Mouse (Mus musculus) stomach, embryonic 16.5 days (tissue): ENCODE measurements at regions not wholly inside any gene's neighbourhood (a gene's known extent, or its start where the extent isn't known, plus 50 kb on each side); places are given as distances from the start of the nearest gene placed in this dataset.

Source experiments
- ATAC-seq: fragments of 200-750 bp; cut with Nextera tagmentation; 2 replicates; pipeline ENCODE4 v1.8.0; 2017; ENCODE audit warnings: moderate number of reproducible peaks, moderate TSS enrichment; ENCODE audit not compliant: insufficient read depth, low FRiP score
- H3K27ac ChIP-seq: fragments of 300-500 bp; sonication (generic); 2 replicates; pipeline ENCODE4 v1.5.1; 2014; ENCODE audit warnings: low read length
- H3K27me3 ChIP-seq: fragments of 300-500 bp; sonication (generic); 2 replicates; pipeline ENCODE4 v1.6.1; 2014; ENCODE audit warnings: low read length, control low read depth, mixed read lengths; ENCODE audit not compliant: control insufficient read depth, insufficient read depth
- H3K36me3 ChIP-seq: fragments of 300-500 bp; sonication (generic); 2 replicates; pipeline ENCODE4 v1.6.1; 2014; ENCODE audit warnings: low read length; ENCODE audit not compliant: control insufficient read depth, insufficient read depth
- H3K4me1 ChIP-seq: fragments of 300-500 bp; sonication (generic); 2 replicates; pipeline ENCODE4 v1.6.1; 2014; ENCODE audit warnings: low read length, control low read depth, mixed read lengths; ENCODE audit not compliant: control insufficient read depth, insufficient read depth
- H3K4me2 ChIP-seq: fragments of 300-500 bp; sonication (generic); 2 replicates; pipeline ENCODE4 v1.6.1; 2014; ENCODE audit warnings: low read depth, low read length, mixed read lengths
- H3K4me3 ChIP-seq: fragments of 300-500 bp; sonication (generic); replicated peaks from 2 replicates; pipeline ENCODE4 v1.5.1; 2014; ENCODE audit warnings: mild to moderate bottlenecking, low read length
- H3K9ac ChIP-seq: fragments of 300-500 bp; sonication (generic); 2 replicates; pipeline ENCODE4 v1.6.1; 2014; ENCODE audit warnings: low read length
- H3K9me3 ChIP-seq: fragments of 300-500 bp; sonication (generic); replicated peaks from 2 replicates; pipeline ENCODE4 v1.6.1; 2016; ENCODE audit warnings: low read length, control low read depth; ENCODE audit not compliant: control insufficient read depth
- WGBS: fragments of 180-500 bp; shearing (Covaris S2); extraction: QIAGEN DNeasy Blood & Tissue Kit; methylation state at CpG from one replicate; pipeline ENCODE4 v1.1.7; 2014; 5-methylcytosine and 5-hydroxymethylcytosine counted together

DNA sequence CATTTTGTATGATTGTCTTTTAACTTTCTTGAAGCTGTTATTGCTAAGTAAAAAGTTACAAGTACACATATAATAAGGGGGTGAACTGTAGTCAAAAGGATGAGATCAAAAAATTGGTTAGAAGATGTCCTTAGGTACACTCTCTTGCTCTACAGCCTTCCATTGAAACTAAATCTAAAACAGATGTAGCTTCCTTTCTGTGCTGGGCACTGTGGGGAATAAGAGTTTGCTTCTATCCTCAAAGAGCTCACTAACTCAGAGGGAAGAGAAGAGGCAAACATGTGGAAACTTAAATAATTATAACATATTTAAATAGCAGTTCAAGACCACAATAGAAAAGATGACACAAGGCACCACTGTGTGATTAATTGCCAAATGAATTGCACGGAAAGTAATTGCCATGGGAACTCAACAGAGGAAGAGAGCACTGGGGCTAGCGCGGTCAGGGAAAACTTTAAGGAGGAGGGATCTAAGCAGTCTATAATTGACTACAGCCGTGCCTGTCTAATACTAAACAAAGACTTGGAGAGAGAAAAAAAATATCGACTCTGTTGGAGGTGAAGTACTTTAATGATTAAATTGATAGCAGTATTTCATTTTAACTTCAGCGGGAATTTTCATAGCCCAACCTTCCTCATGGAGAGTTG is 57.9 kb upstream of the Ammecr1 start:
- Histone ChIP-seq H3K36me3 (no peaks in the 10 kb centered on the region), H3K4me3 (no peak overlapping the region), H3K9me3 (no peaks in the 10 kb centered on the region), H3K27ac (no peak overlapping the region), H3K4me1 (no peaks in the 10 kb centered on the region), H3K27me3 (0 out of 2 replicates have a peak, but pooled peaks cover 4% of the 10 kb centered on the region), H3K9ac (no peak overlapping the region), H3K4me2 (no peak overlapping the region)
- 65% methylated on average over 6 of the region's 6 CpGs for WGBS
- no peak for ATAC-seq

DNA sequence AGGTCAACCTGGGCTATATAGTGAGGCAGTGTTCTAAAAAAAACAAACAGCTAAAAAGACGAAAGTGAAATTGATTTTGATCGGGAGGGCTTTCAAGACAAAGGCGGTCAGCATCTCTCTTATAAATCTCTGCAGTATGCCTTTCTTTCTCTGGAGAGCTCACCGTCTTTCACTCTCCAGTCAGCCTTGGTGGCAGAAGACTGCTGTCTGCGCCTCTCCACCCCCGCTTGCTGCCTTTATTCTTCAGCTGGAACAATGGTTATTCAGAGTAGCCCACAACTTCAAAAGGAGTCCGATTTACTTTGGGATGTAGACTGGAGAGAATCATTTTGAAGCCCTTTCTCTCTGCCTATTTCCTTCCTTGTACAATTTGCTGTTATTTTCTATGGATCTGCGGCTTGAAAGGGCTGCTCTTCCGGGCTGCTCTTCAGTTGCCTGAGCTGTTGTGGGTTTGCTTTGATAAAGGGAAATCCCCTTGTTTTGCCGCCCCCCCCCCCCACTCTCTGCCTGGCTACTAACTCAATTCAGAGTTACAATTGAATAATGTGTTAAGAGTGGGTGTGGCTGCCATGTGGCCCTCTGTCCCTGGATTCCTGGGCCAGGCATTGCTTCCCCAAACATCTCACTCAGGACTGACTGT is 64.0 kb upstream of the Ammecr1 start:
- no peak overlapping the region for H3K27ac ChIP-seq
- H3K27me3 ChIP-seq: no peaks in the 10 kb centered on the region; the same call in 1 of the 2 replicates
- H3K36me3 ChIP-seq: no peaks in the 10 kb centered on the region
- no peak overlapping the region for H3K4me3 ChIP-seq
- no peak overlapping the region for H3K4me2 ChIP-seq
- ATAC-seq: no peak
- no peak overlapping the region for H3K9ac ChIP-seq
- H3K9me3 ChIP-seq: no peaks in the 10 kb centered on the region
- H3K4me1 ChIP-seq: no peaks in the 10 kb centered on the region
- WGBS: 35% methylated on average over 9 of the region's 10 CpGs

DNA sequence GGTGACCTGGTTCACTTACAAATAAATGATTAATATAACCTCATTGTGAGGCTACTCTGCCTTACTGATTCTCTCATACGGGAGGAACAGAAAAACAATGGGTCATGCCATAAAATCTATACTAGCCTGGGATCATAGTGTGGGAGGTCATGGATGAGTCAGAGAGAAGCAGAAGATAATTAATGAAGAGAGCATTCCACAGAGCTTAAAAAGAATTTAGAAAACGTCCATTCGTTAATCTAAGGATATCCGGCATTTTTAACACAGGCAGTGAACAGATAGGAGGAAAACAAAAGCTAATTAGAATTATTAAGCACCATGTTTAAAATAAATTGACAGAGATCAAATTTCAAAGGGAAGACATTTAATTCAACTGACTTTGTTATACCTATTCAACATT is 59.5 kb upstream of the Rtl9 start:
- H3K9ac ChIP-seq: no peak overlapping the region
- 56% methylated on average over 4 of the region's 4 CpGs for WGBS
- no peaks in the 10 kb centered on the region for H3K9me3 ChIP-seq
- H3K27ac ChIP-seq: no peak overlapping the region
- no peaks in the 10 kb centered on the region; the same call in 1 of the 2 replicates for H3K27me3 ChIP-seq
- H3K4me1 ChIP-seq: no peaks in the 10 kb centered on the region
- H3K36me3 ChIP-seq: no peaks in the 10 kb centered on the region
- H3K4me3 ChIP-seq: no peak overlapping the region
- no peak for ATAC-seq
- no peak overlapping the region for H3K4me2 ChIP-seq

GRCm38 (mm10) chrX:143044296-143044695 is 55.1 kb upstream of the Rtl9 start:
- WGBS: 90% methylated on average over 4 of the region's 4 CpGs

DNA sequence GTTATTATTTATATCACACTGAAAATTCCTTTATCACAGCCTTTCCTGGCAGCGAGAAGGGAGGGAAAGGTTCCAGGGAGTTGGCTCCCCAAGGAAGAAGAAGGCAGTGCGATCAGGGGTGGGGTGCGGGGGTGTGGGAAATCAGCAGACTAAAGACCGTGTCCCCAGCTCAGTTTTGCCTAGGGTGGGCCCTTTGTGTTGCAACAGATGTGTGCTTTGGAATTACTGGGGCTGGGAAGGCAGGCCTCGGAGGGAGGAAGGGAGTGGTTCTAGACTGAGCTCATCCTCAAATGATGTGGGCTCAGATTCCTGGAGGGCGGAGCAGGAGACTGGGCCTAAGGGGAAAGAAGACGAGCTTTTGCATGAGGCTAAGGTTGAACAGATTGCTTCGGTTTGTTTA is 53.1 kb upstream of the Rtl9 start:
- peak; percentile 62; the same call in 1 of the 2 replicates for ATAC-seq
- 71% methylated on average over 8 of the region's 8 CpGs for WGBS

More at GRCm38 (mm10) chrX:143044296-143044695, 55.1 kb upstream of the Rtl9 start:
- ATAC-seq: no peak
- Histone ChIP-seq H3K36me3 (no peaks in the 10 kb centered on the region), H3K9ac (no peak overlapping the region), H3K27ac (no peak overlapping the region), H3K4me3 (no peak overlapping the region), H3K27me3 (no peaks in the 10 kb centered on the region), H3K4me2 (no peak overlapping the region), H3K4me1 (no peaks in the 10 kb centered on the region), H3K9me3 (no peaks in the 10 kb centered on the region)

More for the DNA sequence above, 53.1 kb upstream of the Rtl9 start:
- no peaks in the 10 kb centered on the region for H3K9me3 ChIP-seq
- no peak overlapping the region for H3K9ac ChIP-seq
- H3K4me1 ChIP-seq: no peaks in the 10 kb centered on the region
- no peak overlapping the region for H3K27ac ChIP-seq
- H3K36me3 ChIP-seq: no peaks in the 10 kb centered on the region
- no peak overlapping the region for H3K4me3 ChIP-seq
- peaks cover 4% of the 10 kb centered on the region; the same call in 1 of the 2 replicates for H3K27me3 ChIP-seq
- no peak overlapping the region for H3K4me2 ChIP-seq
